Mouse (Mus musculus): ENCODE results near the gene Zfp148. TPM values are rescaled to one million over a fixed set of nuclear protein-coding genes. Genes with fewer than 3 reads are reported as not detected.

Gene Zfp148
- polyA plus RNA-seq (2012; rRNA removed), result 26.6 and 27.5 TPM in 2 replicates

DNA sequence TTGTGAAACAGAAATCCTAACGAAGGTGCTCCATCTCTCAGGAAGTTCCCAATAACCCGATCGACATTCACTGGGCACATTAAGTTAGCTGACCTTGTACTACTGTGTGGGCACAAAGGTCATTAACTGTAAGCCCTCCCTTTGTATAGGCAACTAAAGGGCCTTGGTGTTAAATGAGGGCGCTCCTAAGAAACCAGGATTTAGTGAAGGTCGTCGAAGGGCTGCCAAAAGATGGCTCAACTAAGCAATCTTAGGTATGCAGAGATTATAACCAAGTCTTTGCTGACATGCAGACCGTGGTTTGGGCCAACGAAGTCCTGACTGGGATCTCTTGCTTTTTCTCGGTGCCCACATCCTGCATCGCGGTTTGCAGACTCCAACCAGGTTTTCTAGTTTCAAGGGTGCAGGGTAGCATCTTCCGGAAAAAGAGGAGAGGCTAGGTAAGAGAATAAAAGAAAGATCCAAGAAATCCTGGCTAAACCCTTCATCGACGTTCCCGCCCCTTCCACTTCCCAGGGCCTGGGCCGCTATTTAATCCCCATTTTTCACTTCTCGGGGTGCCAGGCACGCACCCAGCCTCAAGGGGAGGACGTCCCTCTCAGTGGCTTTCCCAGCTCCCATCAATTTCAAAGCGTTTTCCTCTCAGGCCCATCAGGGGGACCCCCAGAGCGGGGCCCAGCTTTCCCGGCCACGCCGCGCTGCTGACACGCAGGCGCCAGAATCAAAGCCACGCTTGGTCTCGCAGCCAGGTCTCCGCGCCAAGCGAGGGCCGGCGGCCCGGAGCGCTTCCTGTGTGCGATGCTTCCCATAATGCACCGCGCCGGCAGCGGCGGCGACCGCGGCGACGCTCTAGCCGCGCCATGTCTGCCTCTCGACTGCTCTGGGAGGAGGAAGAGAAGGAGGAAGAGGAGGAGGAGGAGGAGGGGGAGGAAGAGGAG is at the start of gene Zfp148:
TSS of gene Zfp148 (plus strand) at position 893 of the 938 bp plus-strand sequence.

GRCm38 (mm10) chr16:33516807-33517565 is 136.3 kb downstream of the Zfp148 start, which contains the start of gene Slc12a8:
TSS of gene Slc12a8 (plus strand) at chr16:33517328.

Other genes starting within 250 kb of the Zfp148 start
- 16.2 and 18.1 TPM in 2 replicates for gene Osbpl11, start 195.8 kb upstream of the Zfp148 start, polyA plus RNA-seq (2012; rRNA removed)
- 39.5 and 44.3 TPM in 2 replicates for gene Snx4, start 129.4 kb upstream of the Zfp148 start, polyA plus RNA-seq (2012; rRNA removed)
- gene Slc12a8, start 136.5 kb downstream of the Zfp148 start, polyA plus RNA-seq (2012; rRNA removed), result 0.79 and 1.1 TPM in 2 replicates